ENCODE assay signal across 10 mouse cellular contexts in genomic region chr11:44685129-44685528, GRCm38 (mm10).
DNase-seq lines count a peak whose midpoint lies in the region; ATAC-seq and TF ChIP-seq lines count a peak whose summit lies in the region.
"Had no signal": no experiment of that assay in that cellular context is flagged by ENCODE, and none has a peak within 500 bp of the region (broad histone marks: within the 10 kb centered on the region; RNA-seq: fewer than 3 reads in every experiment).

No protein-coding gene starts in this region.

- no peaks in the 10 kb centered on the region for H3K36me3 ChIP-seq in heart, embryonic 14.5 days (ENCODE audit: control insufficient read depth, insufficient read depth, low read length)
- no peaks in the 10 kb centered on the region for H3K36me3 ChIP-seq in midbrain, embryonic 13.5 days
- no peaks in the 10 kb centered on the region for H3K36me3 ChIP-seq in midbrain, postnatal 0 days (ENCODE audit: insufficient read depth, low read length)
- no peaks in the 10 kb centered on the region for H3K36me3 ChIP-seq in intestine, embryonic 16.5 days (ENCODE audit: control insufficient read depth, insufficient read depth, low read length)

- 24% methylated on average over 3 of the region's 3 CpGs for WGBS in heart, embryonic 14.5 days
- 60% methylated on average over 3 of the region's 3 CpGs for WGBS in midbrain, embryonic 13.5 days
- 64% methylated on average over 3 of the region's 3 CpGs for WGBS in midbrain, postnatal 0 days
- WGBS in intestine, embryonic 16.5 days = 54% methylated on average over 3 of the region's 3 CpGs

- no peak overlapping the region for H3K4me3 ChIP-seq in heart, embryonic 14.5 days (ENCODE audit: control insufficient read depth in 1 of 2, insufficient read depth in 1 of 2, low read depth in 1 of 2, low read length in 2 of 2)
- H3K4me3 ChIP-seq in midbrain, embryonic 13.5 days (replicated peaks) = no peak overlapping the region
- H3K4me3 ChIP-seq in midbrain, postnatal 0 days (ENCODE audit: low read depth, low read length) = no peak overlapping the region
- H3K4me3 ChIP-seq in intestine, embryonic 16.5 days (ENCODE audit: low read length) = no peak overlapping the region

- no peaks in the 10 kb centered on the region for H3K27me3 ChIP-seq in heart, embryonic 14.5 days (ENCODE audit: control insufficient read depth, insufficient read depth, low read length)
- H3K27me3 ChIP-seq in midbrain, embryonic 13.5 days = 0 out of 2 replicates have a peak, but pooled peaks cover 3% of the 10 kb centered on the region
- no peaks in the 10 kb centered on the region for H3K27me3 ChIP-seq in midbrain, postnatal 0 days (ENCODE audit: insufficient read depth, low read length)
- no peaks in the 10 kb centered on the region for H3K27me3 ChIP-seq in intestine, embryonic 16.5 days (replicated peaks; ENCODE audit: control insufficient read depth, insufficient read depth, low read length)

- ATAC-seq in heart, embryonic 14.5 days (ENCODE audit: insufficient number of reproducible peaks, insufficient read depth, low FRiP score, low read depth) = no peak
- no peak for ATAC-seq in midbrain, embryonic 13.5 days
- ATAC-seq in midbrain, postnatal 0 days (ENCODE audit: low FRiP score) = no peak
- ATAC-seq in intestine, embryonic 16.5 days = no peak

- peak overlapping the region; percentile 58 for H3K4me2 ChIP-seq in heart, embryonic 14.5 days (ENCODE audit: low read length)
- H3K4me2 ChIP-seq in midbrain, embryonic 13.5 days (replicated peaks) = no peak overlapping the region
- no peak overlapping the region for H3K4me2 ChIP-seq in midbrain, postnatal 0 days (ENCODE audit: low read depth, low read length, poor library complexity, severe bottlenecking)
- no peak overlapping the region for H3K4me2 ChIP-seq in intestine, embryonic 16.5 days (ENCODE audit: low read depth, low read length)

- peaks cover 10 to 37% of the 10 kb centered on the region in 2 experiments for H3K4me1 ChIP-seq in heart, embryonic 14.5 days (ENCODE audit: control insufficient read depth in 2 of 2, insufficient read depth in 2 of 2, low read length in 2 of 2)
- H3K4me1 ChIP-seq in midbrain, embryonic 13.5 days (replicated peaks) = peaks cover 52% of the 10 kb centered on the region
- H3K4me1 ChIP-seq in midbrain, postnatal 0 days (ENCODE audit: insufficient read depth, low read length) = no peaks in the 10 kb centered on the region
- H3K4me1 ChIP-seq in intestine, embryonic 16.5 days (ENCODE audit: control insufficient read depth, insufficient read depth, low read length) = peaks cover 14% of the 10 kb centered on the region; the same call in 1 of the 2 replicates

- peak overlapping the region; percentile 16 to 78; a peak in 3 of 4 replicates for H3K27ac ChIP-seq in heart, embryonic 14.5 days (replicated peaks in 1 of 2; ENCODE audit: control insufficient read depth in 1 of 2, insufficient read depth in 1 of 2, low read depth in 2 of 2, low read length in 2 of 2)
- peak overlapping the region; percentile 54; the same call in 1 of the 2 replicates for H3K27ac ChIP-seq in midbrain, embryonic 13.5 days
- no peak overlapping the region for H3K27ac ChIP-seq in midbrain, postnatal 0 days (ENCODE audit: low read depth, low read length)
- peak overlapping the region; percentile 45; the same call in 1 of the 2 replicates for H3K27ac ChIP-seq in intestine, embryonic 16.5 days (ENCODE audit: low read length)

- intact Hi-C loops in heart, postnatal 36 days (cut with DNase I) = loop anchor here (2.0 kb wide), 1 partner anchor 16 kb away; no protein-coding TSS in a partner anchor
- intact Hi-C loops in left cerebral cortex, postnatal 10 days (cut with DNase I) = no loop called here

- no peak overlapping the region for H3K9ac ChIP-seq in heart, embryonic 14.5 days (ENCODE audit: low read length)
- no peak overlapping the region for H3K9ac ChIP-seq in midbrain, embryonic 13.5 days (replicated peaks)
- no peak overlapping the region for H3K9ac ChIP-seq in midbrain, postnatal 0 days (replicated peaks; ENCODE audit: low read length, poor library complexity, severe bottlenecking)
- no peak overlapping the region for H3K9ac ChIP-seq in intestine, embryonic 16.5 days (ENCODE audit: low read depth, low read length)

- H3K9me3 ChIP-seq in heart, embryonic 14.5 days (ENCODE audit: control insufficient read depth, low read length) = no peaks in the 10 kb centered on the region
- H3K9me3 ChIP-seq in midbrain, embryonic 13.5 days = no peaks in the 10 kb centered on the region
- no peaks in the 10 kb centered on the region for H3K9me3 ChIP-seq in midbrain, postnatal 0 days (ENCODE audit: low read length)
- H3K9me3 ChIP-seq in intestine, embryonic 16.5 days (ENCODE audit: control insufficient read depth, low read length) = no peaks in the 10 kb centered on the region

- TF ChIP-seq CTCF in midbrain, postnatal 0 days (IDR thresholded peaks at IDR 0.05) = no peak

- DNase-seq in heart, postnatal 36 days = no peak
- DNase-seq in midbrain, postnatal 0 days (ENCODE audit: low spot score) = no peak
- DNase-seq in ovary, postnatal 14 days (ENCODE audit: low spot score) = no peak
- DNase-seq in urinary bladder, postnatal 36 days (ENCODE audit: low spot score in 2 of 2) = no peak
- no peak for DNase-seq in left cerebral cortex, postnatal 10 days (ENCODE audit: extremely low spot score in 1 of 2, low spot score in 2 of 2)
- DNase-seq: gastrocnemius, postnatal 10 days; retina, postnatal 1 day had no signal
